Mouse (Mus musculus) bone marrow, adult 2 months (tissue): ENCODE results near the gene Aimp2.

Source experiments
- CTCF ChIP-seq: fragments of 200-500 bp; IDR thresholded peaks from 2 replicates; pipeline ENCODE4 v1.5.1; 2011; ENCODE audit warnings: low read length, control low read depth; ENCODE audit not compliant: control insufficient read depth, insufficient read depth
- POLR2A ChIP-seq: fragments of 200-500 bp; IDR thresholded peaks from 2 replicates; pipeline ENCODE4 v1.6.1; 2011; ENCODE audit warnings: low read depth, mild to moderate bottlenecking, control low read depth, low read length, borderline replicate concordance; ENCODE audit not compliant: control insufficient read depth

DNA sequence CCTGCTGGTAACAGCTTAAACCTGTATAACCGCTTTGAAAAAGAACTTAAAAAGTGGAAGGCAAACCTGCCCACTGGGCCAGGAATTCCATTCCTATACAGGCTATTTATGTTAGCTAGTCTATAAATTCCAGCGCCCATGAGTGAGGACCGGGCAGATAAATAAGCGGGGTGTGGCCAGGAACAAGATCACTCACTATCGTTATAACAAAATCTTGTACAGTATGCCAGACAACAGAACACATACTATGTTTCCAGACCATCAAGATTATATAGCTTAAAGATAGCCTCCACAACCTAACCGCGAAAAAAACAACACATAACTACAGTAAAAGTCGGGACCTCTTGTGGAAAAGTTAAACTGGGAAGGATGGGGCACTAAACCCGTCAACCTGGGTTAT is 721 bp downstream of the Aimp2 start:
- TF ChIP-seq CTCF (no peak), POLR2A (no peak)
